Mouse (Mus musculus) hematopoietic multipotent progenitor cell, adult 10-12 weeks (in vitro differentiated cells): Measurements from ENCODE around the gene Olfr90. TPM values are rescaled to one million over a fixed set of nuclear protein-coding genes. Genes with fewer than 3 reads are reported as not detected.

Experiments used
- polyA plus RNA-seq: library from polyadenylated mRNA; stranded (reverse); fragments of >175 nt; gene quantifications from 2 replicates; pipeline ENCODE4 v1.2.3, GENCODE M21; 2012; ENCODE audit warnings: low replicate concordance

The Olfr90 gene
- not detected in 2 replicates for polyA plus RNA-seq

DNA sequence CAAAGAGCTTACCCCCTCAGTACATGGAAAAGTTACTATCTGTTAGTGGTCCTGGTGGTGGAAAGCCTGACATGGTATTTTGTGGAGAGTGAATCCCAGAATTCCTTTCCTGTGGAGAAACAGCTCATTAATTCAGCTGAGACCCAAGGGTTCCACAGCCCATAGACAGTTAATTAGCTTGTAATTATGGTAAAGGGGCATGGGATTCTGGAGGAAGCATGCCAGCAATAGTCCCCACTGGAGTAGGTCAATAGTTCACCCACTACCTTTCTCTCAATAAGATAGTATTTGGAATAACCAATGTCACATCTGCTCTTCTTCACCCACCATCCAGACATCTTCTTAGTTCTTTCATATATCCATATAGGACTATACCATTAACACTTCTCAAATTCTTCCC, at the start of gene Olfr90:
Gene Olfr90, minus strand, starts transcription at position 101 of the 400 bp plus-strand sequence.

GRCm38 (mm10) chr17:37119988-37120387, 31.7 kb upstream of the Olfr90 start, which contains the start of gene Olfr92:
Gene Olfr92, minus strand, starts transcription at chr17:37120088.

DNA sequence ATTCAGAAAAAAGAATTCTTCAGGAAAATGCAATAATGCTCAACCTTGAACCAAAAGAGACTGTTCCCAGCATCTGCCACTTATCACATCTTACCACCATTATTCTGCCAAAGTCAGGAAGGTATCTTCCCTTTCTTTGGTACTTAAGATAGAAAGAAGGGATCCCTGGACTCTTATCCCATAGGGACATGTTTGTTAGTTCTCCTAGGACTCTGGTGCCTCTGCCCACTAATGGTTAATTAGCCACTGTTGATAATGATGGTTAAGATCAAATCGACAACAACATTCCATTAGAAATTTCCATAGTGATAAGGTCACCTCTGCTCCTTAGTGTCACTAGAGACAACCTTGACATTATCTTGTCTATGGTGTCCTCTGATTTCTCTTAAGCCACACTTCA, 9.9 kb upstream of the Olfr90 start, which contains the start of gene Olfr91:
Gene Olfr91, minus strand, starts transcription at position 101 of the 400 bp plus-strand sequence.

GRCm38 (mm10) chr17:37045611-37046311, 42.5 kb downstream of the Olfr90 start, which contains the start of gene Gabbr1:
Gene Gabbr1, plus strand, starts transcription at chr17:37045966.

Other genes with a start within 250 kb of the Olfr90 start
- 0.07 TPM in 1 of 2 replicates, not detected in the other for gene Trim15, start 221.3 kb downstream of the Olfr90 start, polyA plus RNA-seq
- 0.62 and 28.4 TPM in 2 replicates for gene Trim10, start 218.9 kb downstream of the Olfr90 start, polyA plus RNA-seq
- gene Trim40, start 198.4 kb downstream of the Olfr90 start, polyA plus RNA-seq: not detected in 2 replicates
- gene Trim31, start 190.4 kb downstream of the Olfr90 start, polyA plus RNA-seq: not detected in 2 replicates
- 0.12 and 0.76 TPM in 2 replicates for gene Rnf39, start 145.6 kb downstream of the Olfr90 start, polyA plus RNA-seq
- gene Ppp1r11, start 136.8 kb downstream of the Olfr90 start, polyA plus RNA-seq: 69.5 and 387 TPM in 2 replicates
- 3.8 and 12.0 TPM in 2 replicates for gene Znrd1, start 129.9 kb downstream of the Olfr90 start, polyA plus RNA-seq
- 0.94 TPM in 1 of 2 replicates, not detected in the other for gene Znrd1as, start 129.9 kb downstream of the Olfr90 start, polyA plus RNA-seq
- gene 2410137M14Rik, start 107.3 kb downstream of the Olfr90 start, polyA plus RNA-seq: not detected in 2 replicates
- 0.10 and 0.42 TPM in 2 replicates for gene H2-M5, start 99.0 kb downstream of the Olfr90 start, polyA plus RNA-seq
- 0.12 and 0.34 TPM in 2 replicates for gene Zfp57, start 87.3 kb downstream of the Olfr90 start, polyA plus RNA-seq
- gene Mog, start 65.1 kb downstream of the Olfr90 start, polyA plus RNA-seq: 0.13 TPM in 1 of 2 replicates, not detected in the other
- gene Gabbr1, start 42.5 kb downstream of the Olfr90 start, polyA plus RNA-seq: 52.6 and 251 TPM in 2 replicates
- not detected in 2 replicates for gene Olfr91, start 9.8 kb upstream of the Olfr90 start, polyA plus RNA-seq
- gene Olfr92, start 31.6 kb upstream of the Olfr90 start, polyA plus RNA-seq: not detected in 2 replicates
- gene Olfr93, start 73.0 kb upstream of the Olfr90 start, polyA plus RNA-seq: not detected in 2 replicates
- gene Ubd, start 105.4 kb upstream of the Olfr90 start, polyA plus RNA-seq: 0.36 and 0.56 TPM in 2 replicates
- not detected in 2 replicates for gene Olfr94, start 112.5 kb upstream of the Olfr90 start, polyA plus RNA-seq
- not detected in 2 replicates for gene Olfr95, start 124.6 kb upstream of the Olfr90 start, polyA plus RNA-seq
- gene Olfr96, start 131.6 kb upstream of the Olfr90 start, polyA plus RNA-seq: not detected in 2 replicates
- gene Olfr97, start 148.8 kb upstream of the Olfr90 start, polyA plus RNA-seq: not detected in 2 replicates
- gene Olfr98, start 175.2 kb upstream of the Olfr90 start, polyA plus RNA-seq: not detected in 2 replicates
- 2.8 and 9.9 TPM in 2 replicates for gene H2-M3, start 181.7 kb upstream of the Olfr90 start, polyA plus RNA-seq
- gene Olfr99, start 195.0 kb upstream of the Olfr90 start, polyA plus RNA-seq: not detected in 2 replicates
- gene Olfr101, start 215.8 kb upstream of the Olfr90 start, polyA plus RNA-seq: not detected in 2 replicates
- not detected in 2 replicates for gene Olfr102, start 228.6 kb upstream of the Olfr90 start, polyA plus RNA-seq